Mouse (Mus musculus): Measurements from ENCODE around the gene Dnajc13.

The Dnajc13 gene

DNA sequence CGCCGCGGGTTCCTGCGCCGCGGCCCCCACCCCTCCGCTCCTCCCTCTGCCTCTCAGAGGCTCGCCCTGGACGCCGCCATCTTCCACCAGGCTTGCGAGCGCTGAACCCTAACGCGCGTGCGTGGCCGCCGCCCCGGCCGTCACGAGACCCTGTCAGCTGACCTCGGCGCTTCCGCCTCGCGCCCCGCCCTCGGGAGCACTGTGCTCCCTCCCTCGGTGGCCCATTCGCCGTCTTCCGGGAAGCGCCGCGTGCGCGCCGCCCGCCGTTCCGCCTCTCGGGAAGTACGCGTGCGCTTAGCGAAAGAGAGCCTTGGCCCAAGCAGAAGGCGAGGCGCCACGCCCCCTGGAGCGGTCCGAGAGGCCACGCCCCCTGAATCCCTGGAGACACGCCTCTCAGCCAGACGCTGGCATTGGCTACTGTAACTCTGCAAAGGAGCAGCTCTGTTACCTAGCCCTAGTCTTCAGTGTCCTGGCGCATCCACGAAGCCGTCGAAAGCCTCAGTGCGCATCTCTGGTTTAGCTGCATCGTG lies at the start of gene Dnajc13:
Dnajc13 (minus strand) TSS at position 108 of the 530 bp plus-strand sequence.
- DNase-seq: peak; percentile 97

DNA sequence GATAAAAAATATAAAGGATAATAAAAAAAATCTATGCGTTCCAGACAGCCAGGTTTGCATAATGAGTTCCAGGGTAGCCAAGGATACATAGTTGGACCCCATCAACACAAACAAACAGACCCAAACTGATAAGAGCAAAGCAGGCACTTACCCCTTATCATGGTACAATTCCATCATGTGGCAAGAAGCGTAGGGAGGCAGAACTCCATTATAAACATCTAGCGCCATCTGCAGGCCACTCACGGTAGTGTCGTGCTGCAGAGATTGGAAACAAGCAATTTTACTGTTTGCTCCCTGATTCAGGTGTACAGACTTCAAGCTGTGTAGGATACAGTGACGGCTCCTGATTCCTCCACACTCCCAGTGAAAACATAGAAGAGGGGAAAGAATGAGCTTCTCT lies 44.0 kb upstream of the Dnajc13 start:
- DNase-seq: peak; percentile 84

DNA sequence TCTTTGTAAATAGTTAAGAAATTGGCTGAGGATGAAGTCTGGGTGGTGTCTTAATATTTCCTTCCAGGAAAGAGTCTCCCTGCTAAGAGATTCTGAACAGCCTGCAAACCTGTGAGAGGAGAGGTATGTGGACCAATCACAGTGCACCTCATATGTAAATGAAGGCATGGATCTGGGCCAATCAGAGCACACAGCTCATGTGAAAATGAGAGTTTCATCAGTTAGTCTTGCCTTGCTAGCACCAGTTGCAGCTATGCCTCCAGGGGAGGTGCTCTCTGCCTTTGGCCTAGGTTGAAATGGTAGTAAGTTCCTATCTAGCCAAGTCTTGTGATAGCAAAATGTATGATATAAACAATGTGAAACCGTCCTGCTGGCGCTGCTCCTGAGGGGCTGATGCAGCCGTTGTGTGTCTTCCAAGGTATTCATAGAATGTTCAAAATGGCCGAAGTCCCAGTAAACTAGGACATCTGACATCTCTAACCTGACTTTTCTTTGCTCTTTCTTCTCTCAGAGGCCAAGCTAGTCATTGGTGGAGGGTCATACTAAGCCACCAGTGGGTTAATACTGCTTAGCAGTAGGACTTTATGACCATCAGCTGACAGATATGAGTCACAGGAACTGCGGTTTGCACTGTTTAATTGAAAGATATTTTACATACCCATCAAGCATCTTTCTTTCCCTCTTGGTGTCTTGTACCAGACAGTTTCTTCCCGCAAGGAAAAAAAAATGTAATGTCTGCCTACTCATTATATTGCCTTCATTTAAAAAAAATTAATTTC lies 42.8 kb upstream of the Dnajc13 start:
- DNase-seq: no peak

DNA sequence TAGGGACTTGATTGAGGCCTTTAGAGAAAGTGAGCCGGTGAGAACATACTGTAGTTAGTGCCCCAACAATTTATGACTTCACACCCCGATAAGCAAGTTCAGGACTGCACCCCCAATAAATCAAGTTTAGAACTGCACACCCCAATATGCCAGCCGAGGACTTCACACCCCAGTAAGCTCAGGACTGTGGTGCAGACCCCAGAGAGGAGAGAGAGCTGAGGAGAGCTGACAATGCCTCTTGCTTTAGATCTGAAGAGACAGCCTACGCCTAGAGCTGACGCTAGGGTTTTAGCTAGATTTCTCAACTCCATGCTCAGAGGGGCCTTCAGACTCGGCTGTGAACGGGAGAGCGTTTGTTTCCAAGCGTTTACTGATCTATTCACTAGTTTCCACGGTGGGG lies 42.1 kb upstream of the Dnajc13 start:
- no peak for DNase-seq

DNA sequence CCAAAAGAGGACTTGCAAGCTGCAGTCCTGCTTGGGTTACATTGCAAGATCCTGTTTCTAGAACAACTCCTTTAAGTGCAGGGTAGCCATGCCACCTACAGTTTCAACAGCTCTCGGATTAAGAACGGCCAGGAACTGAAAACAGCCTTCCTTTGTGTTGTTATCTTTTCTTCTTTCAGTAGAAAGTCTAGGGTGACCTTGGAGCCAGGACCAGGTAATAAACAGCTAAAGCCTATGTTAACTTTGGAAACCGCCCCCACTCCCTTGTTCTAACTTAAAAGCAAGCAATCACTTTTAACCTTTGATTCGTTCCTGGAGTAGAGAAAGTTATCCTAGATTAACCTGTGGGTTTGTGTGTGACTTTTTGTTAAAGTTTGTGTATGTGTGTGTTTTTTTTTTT lies 41.6 kb upstream of the Dnajc13 start:
- DNase-seq: no peak

DNA sequence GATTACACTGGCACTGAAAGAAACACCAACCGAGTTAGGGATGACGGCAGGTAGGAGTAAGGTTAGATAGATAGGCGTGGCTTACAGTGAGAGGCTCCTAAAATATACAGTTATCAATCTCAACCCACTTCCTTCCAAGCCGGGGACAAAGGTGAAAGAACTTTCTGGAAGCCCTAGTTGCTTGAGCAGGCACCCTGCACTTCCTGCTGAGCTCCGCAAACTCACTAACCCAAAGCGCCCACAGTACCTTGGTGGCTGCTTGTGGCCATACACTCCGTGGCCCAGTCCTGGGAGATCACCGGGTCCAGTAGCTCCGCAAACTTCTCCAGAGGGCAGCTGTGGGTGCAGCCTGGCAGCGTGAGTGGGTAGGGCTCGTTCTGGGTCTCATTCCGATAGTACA lies 37.8 kb upstream of the Dnajc13 start:
- DNase-seq: no peak

DNA sequence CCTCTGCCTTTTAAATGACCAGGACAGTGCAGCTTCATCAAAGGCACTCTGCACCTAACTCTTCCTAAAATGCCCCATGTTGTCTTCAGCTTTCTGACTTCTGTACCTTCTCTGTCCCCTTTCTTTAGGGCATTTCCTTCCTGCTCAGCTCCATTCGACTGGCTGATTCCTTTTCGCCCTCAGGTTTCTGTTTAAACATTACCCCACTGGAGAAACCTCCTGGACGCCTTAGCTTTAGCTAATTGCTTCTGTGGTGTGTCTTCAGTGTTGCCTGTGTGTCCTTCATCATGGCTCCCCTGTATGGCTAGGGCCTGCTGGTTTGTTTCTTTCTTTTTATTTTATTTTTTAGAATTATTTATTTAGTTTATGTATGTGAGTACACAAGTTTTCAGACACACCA lies 34.3 kb upstream of the Dnajc13 start:
- no peak for DNase-seq

DNA sequence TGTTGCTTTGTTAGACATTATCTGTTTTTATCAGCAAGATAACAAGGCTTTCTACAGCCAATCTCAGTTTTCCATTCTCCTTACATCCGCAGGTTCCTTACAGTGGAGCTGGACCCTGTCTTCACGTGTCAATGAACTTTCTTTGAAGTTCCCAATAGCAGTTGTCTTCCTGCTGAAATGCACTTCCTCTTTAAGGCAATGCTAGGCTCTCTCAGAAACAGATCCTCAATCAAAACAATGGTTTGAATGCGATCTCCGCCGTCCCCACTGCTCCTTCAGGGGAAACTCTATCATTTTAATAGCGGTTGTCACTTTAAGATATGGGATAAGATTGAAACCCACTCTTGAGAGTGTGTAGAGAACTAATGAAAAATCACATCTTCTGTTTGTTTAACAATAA lies 22.2 kb upstream of the Dnajc13 start:
- DNase-seq: no peak

DNA sequence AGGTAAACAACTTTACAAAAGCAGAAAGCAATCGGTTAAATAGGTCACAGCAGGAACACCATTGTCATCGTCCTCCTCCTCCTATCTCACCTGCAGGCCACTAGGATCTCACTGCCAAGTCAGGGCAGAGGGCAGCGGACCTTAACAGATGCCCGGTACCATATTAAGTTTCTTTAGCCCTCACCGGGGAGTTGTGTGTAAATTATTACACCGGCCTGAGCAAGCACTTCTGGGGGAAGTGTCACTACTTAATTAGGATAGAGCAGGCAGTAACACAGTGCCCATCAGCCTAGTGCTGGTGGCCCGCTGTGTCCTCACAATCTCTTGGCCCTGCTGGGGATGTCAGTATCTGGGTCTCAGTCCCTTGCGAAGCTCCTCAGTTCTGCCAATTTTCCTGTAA lies 19.8 kb upstream of the Dnajc13 start:
- DNase-seq: no peak

DNA sequence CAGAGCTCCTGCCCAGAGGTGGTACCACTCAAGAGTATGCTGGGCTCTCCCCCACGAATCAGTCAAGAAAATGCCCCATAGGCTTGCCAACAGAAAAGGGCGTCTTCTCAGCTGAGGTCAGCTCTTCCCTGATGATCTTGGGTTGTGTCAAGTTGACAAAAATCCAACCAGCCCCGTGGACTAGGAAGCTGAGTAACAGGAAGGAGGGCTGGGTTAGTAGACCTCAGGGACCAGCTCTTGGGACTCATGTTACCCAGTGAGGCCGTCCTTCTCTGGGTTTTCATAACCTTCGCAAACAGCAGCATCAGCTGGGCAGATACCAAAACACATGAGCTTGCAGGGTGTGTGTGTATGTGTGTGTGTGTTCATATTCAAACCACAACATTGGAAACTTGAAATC lies 19.0 kb upstream of the Dnajc13 start:
- no peak for DNase-seq

DNA sequence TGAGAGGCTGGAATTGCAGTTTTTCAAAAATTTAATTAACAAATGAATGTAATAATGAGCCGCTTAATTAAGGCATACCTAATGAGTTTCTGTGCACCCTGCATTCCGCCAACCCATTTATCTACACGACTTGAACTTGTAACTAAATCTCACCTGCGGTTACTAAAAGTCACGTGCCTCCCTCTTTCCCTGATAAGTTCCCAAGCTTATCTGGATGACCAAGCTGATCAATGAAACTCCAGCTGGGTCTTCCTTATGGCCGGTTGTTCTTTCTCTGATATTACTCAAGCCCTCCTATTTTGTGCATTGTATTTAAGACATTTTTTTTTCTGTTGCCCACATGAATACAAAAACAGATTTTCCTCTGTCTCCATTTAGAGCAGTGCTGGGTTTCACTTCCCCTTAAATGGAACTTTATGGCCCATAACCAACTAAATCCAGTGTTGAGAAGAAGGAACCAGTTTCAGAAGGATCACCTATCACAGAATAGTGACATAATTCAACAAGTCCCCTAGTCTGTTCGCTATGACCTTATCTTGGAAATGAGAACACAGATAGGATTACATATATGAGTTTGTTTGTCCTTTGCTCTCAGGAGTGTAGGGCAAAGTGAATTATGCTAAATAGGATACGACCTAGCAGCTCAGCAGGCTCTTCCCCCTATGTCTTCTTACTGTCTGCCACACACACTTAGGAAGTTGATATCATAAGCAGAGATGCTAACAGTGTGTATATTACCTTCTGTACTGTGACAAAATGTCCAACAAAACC lies 18.2 kb upstream of the Dnajc13 start:
- no peak for DNase-seq

DNA sequence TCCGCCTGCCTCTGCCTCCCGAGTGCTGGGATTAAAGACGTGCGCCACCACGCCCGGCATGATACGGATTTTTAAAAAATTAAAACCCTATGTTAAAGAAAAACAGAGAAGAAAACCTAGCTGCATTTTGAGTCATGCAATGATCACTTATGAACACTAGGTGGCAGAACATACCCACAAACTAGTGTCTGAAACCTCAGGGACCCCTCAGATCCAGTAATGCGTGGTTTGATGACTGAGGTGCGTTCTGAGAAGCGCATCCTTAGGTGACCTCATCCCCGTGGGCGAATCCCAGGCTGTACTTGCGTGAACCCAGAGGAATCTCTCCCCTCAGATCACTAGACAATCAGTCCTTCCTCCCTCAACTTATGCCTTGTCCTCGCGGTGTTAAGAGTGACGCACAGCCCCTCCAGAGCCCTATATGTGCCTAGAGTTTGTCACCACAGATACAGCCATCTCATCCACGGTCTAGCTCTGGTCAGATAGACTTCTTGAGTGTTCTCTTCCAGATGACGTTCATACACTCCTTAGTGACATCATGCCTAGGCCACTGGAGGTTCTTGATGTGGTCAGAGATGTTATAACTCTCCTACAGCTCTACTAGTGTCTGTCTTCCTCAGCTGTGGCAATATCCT lies 14.9 kb upstream of the Dnajc13 start:
- peak; percentile 29 for DNase-seq

DNA sequence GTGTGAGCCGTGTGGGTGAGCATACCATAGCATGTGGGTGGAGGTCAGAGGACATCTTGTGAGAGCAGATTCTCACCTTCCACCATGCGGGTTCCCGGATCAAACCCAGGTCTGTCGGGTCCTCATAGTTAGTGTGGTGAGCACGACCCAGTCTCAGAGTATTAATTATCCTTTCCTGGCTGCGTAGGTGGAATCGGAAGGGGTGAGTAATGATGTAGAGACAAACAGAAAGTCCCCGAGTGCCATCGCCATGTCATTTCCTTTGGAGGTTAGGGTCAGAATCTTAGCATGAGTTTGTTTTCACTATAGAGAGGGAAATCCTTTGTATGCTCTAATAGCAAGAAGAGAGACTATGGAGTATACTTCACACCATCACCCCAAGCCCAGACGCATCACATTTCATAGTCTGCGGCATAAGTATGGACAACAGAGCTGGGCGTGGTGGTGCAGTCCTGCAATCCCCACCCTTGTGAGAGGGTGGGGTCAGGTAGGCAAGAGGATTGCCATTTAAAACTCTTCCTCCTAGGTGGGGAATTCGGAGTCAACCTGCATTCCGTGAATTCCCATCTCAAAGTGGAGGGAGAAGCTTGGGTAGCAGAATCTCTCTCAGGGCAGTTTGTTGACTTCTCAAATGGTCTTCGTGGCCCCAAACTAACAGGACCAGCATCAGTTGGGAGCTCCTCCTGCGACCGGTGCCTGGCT lies 12.5 kb upstream of the Dnajc13 start:
- DNase-seq: no peak

DNA sequence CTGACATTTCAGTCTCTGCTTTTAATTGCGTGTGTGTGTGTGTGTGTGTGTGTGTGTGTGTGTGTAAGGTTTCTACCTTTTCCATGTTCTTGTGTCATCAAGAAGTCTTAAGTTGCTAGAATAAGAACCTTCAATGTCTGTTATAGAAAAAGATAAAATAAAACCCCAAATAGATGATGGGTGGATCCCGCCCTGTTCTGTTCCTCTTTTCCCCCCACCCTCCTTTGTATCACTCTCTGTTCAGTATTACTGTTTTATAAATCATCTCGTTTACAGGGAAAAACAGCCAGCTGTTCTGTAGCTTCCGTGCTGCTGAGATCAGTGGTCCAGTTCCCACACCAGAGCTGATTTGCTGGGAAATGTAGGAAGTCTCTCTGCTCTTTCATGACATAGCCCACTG lies 9.3 kb upstream of the Dnajc13 start:
- no peak for DNase-seq

DNA sequence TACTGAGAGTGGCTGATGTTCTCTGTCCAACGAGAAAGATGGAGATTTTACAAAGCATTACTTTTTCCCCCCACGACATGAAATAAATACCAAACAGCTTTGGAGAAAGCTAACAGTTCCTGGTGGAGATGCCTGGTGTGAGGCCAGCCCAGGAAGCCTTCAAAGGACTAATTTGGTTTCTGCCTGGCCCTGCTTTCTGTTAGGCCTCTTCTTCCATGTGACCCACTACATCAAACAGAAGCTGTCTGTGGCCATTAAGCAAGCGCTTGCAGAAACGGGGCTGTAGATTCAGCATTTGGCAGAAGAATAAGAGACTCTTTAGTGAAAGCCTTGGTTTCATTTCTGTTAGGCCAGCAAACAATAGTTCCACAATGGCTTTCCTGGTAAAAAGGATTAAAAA lies 8.9 kb upstream of the Dnajc13 start:
- DNase-seq: no peak

DNA sequence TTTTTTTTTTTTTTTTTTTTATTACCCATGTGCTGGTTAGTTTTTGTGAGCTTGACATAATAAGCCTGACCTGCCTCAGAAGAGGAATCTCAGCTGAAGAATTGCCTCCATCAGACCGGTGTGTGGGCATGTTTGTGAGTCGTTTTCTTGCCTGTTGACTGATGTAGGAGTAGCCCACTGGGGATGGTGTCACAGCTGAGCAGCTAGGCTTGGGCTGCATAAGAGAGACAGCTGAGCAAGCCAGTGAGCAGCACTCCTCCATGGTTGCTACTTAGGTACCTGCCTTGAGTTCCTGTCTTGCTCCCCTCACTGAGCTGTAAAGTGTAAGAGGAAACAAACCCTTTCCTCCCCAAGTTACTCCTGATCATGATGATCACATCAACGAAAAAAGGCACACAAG lies 7.2 kb upstream of the Dnajc13 start:
- DNase-seq: no peak

DNA sequence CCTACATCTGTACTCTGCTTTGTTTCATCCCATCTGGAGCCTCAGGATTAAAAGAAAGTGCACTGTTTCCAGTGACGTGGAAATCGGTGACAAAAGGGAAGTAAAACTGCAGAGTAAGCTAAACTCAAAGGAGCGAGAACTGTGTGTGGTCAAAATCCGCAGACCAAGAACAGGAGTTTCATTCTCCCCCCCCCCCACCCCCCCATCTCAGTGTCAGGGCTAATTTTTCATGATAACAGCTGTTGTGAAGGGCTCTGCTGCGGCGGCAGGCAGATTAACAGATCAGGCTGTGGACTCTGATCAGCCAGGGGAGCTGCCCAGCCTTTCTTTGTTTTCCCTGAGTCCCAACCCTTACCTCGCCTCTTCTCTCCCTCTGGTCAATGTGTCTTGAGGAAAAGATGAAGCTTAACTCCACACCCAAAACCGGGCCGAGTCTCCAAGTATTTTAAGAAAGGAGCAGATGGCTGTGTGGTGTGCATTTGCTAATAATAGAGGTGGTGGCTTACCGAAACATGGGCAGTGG lies 6.7 kb upstream of the Dnajc13 start:
- no peak for DNase-seq

DNA sequence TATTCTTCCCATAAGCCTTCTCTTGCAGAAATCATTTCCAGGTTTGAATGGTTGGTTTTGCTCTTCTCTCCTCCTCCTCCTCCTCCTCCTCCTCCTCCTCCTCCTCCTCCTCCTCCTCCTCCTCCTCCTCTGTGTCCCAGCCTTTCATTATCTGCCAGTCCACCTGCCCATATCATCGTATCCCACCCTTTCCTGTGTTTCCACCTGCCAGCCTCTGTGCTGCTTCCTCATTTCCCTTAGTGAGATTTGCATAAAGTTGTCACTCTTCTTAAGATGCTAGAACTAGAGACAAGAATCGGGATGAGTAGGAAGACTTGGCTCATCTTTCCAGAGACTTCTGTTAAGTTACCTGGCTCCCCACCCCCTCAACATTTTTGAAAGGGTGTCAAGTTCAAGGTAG lies 1.8 kb upstream of the Dnajc13 start:
- no peak for DNase-seq

DNA sequence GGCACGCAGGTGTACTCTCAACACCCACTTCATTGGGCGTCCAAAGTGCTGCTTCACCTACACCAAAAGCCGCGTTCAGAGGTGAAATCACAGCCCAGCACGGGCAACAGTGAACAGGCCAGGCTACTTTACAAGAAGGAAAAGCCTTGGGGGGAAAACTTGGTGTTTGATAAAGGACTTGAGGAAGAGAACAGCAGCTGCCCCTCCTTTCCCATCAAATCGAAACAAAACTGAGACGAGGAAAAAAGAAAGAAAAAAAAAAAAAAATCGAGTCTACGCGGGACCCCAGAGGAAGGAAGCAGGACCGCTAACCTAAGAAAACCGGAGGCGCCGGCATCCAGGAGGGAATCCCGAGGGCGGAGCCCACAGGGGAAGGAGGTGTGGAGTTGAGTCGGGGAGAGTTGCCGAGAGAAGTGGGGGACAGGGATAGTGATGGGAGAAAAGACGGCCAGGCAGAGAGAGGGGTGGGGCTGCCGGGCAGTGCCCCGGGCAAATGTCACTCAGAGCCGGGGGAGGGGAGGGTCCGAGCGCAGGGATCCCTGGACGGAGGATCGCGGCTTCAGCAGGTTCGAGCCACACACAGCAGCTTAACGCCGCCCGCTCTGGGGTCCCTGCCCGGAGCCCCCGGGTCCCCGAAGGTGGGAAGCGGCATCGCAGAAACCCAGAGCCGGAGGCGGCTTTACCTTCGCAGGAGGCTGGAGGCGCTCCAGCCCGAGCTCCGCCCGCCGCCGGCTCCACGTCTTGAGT lies 541 bp downstream of the Dnajc13 start:
- peak; percentile 24 for DNase-seq

DNA sequence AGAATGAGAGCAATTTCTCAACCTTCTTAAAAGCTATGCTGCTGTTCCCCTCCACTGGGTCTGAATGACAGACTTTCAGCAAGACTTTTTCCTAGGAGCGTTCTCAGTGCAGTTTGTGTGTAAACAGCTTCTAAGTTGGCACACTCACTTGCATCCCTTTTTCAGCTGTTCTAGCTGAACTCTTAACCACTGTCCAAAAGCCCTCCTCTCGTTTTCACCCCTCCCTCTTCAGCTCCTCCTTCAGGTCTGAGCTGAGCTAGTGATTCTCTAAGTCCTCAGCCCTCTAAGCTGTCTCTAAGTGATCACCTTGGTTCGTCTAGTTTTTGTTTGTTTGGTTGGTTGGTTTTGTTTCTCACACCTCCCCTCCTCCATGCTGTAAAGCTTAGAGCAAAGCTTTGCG lies 2.4 kb downstream of the Dnajc13 start:
- DNase-seq: no peak

DNA sequence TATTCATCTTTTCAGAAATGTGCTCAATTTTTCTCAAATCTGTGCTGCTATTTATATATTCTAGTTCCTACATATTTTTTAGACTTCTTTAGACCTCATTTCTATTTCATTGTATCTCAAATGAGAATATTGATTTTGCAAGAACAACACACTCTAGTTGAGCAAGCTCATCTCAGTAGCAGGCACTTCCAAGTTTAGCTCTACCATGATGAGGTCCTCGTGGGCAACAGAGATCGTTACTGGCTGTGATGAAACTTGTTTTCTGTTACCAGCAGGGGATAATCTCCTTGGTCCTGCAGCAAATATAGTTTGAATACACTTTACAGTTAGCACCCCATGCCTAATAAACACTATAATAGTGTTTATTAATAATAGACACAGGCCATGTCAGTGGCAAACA lies 6.6 kb downstream of the Dnajc13 start:
- no peak for DNase-seq

Data from thymus, postnatal 4 days (tissue).